Mouse (Mus musculus) brain, embryonic 14.5 days (tissue): Measurements from ENCODE around the gene Mgat4b. TPM values are rescaled to one million over a fixed set of nuclear protein-coding genes. Genes with fewer than 3 reads are reported as not detected.
"Not testable (repeated sequence)": the region's sequence is repeated elsewhere in the genome, so short reads cannot be mapped to it uniquely, and the experiment has no call there.

Experiments
- DNase-seq: peaks from one replicate; pipeline ENCODE4 v3.0.0-alpha.2; 2011; ENCODE audit warnings: low read depth
- CTCF ChIP-seq: fragments of 200-500 bp; IDR thresholded peaks from 2 replicates; pipeline ENCODE4 v1.5.1; 2012; ENCODE audit warnings: inconsistent platforms, mild to moderate bottlenecking, moderate library complexity, borderline replicate concordance; ENCODE audit not compliant: insufficient read depth, insufficient read length; ENCODE audit errors: extremely low read depth
- POLR2A ChIP-seq: fragments of 200-500 bp; IDR thresholded peaks from 2 replicates; pipeline ENCODE4 v1.6.1; 2012; ENCODE audit warnings: mild to moderate bottlenecking, inconsistent platforms, borderline replicate concordance; ENCODE audit not compliant: poor library complexity, insufficient read depth, insufficient read length, severe bottlenecking; ENCODE audit errors: extremely low read depth
- polyA plus RNA-seq: library from polyadenylated mRNA; depleted of rRNA; stranded (reverse); fragments of >200 nt; gene quantifications from 2 replicates; pipeline ENCODE4 v1.2.3, GENCODE M21; 2012; rRNA removed

Gene Mgat4b
- 78.9 and 97.1 TPM in 2 replicates for polyA plus RNA-seq

DNA sequence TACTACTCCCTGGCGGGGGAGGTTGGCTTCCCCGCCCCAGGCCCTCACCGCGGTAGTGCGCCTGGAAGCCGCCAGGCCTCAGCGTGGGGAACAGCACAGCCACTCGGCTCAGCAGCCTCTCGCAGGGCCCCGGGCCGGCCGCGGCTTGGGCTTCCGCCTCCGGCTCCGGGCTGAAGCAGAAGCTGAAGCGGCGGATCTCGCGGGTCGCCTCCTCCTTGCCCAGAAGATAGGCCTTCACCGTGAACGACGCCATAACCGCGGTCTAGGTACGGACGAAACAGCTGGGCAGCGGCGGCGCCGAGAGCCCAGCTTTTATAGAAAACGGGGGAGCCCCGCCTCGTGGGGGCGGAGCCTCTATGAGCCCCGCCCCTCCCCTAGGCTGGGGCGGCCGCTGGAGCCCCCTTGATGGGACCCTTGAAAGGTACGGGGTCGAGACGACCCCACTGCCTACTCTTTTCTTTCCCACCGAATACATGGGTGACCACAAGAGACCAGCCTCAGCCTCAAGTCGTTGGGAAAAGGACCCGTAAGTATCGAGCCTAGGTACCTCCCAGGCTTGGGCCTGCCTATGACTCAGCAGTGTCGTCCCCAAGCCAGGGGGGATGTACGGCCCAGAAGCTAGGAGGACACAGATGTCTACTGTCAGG lies at the start of gene Mgat4b, which contains the start of gene Sqstm1:
TSS of gene Mgat4b (plus strand) at position 386 of the 647 bp plus-strand sequence.
TSS of gene Sqstm1 (minus strand) at position 323 of the 647 bp plus-strand sequence.
- TF ChIP-seq POLR2A (peak; percentile 69; the same call in 1 of the 2 replicates), CTCF (no peak)
- peak; percentile 86 for DNase-seq

DNA sequence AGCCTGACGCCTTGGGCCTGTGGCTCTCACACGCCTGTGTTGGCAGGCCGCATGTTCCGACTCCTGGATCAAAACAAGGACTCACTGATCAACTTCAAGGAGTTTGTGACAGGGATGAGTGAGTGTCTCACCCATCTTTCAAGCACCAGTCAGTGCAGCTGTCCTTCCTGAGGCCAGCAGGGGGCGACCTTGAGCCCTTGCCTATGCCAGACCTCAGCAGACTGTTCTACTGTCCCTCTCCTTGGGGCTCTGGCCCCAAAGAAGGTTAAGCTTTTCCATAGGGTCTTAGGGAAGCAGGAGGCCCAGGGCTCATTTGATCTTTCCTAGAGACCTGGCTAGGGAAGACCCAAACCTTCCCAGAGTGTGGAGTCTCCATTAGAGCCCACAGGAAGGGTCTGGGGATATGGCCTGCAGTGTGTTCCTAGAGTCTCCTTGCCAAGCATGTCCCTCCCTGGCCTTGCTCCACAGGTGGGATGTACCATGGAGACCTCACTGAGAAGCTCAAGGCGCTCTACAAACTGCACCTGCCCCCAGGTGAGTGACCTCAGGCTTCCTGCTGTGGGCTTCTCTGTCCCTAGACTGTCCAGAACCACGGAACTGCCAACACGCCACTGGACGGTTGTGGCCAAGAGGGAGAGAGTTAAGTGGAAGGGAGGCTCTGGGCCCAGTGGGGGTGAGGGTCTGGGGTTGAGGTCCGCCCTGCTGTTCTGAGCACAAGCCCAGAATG lies 48.9 kb upstream of the Mgat4b start:
- DNase-seq, result peak; percentile 74
- TF ChIP-seq CTCF, result peak; percentile 98
- TF ChIP-seq POLR2A, result no peak

GRCm38 (mm10) chr11:50162338-50163050 lies 48.2 kb upstream of the Mgat4b start:
- TF ChIP-seq CTCF, result no peak
- TF ChIP-seq POLR2A, result no peak
- DNase-seq, result no peak

DNA sequence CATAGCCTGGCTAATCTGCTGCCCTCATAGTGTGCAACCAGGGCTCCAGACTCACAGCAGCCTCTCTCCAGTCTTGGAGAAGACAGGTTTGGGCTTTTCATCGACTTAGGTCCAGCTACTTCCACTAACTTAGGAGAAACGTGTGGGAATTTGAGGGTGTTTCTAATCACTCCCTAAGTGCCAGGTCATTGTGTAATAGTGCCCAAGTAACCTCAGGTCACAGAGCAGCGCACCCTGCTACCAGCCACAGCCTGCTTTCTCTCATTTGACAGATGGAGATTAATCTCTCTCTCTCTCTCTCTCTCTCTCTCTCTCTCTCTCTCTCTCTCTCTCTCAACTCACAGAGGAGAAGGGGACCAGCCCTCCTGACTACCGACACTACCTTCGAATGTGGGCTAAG lies 42.3 kb upstream of the Mgat4b start:
- no peak for TF ChIP-seq POLR2A
- no peak for TF ChIP-seq CTCF
- DNase-seq, result no peak

- DNase-seq, result not testable (repeated sequence)
Measured at GRCm38 (mm10) chr11:50174111-50174729, 36.5 kb upstream of the Mgat4b start, which contains the start of gene Mrnip. Gene Mrnip (plus strand): TSS chr11:50174444.

DNA sequence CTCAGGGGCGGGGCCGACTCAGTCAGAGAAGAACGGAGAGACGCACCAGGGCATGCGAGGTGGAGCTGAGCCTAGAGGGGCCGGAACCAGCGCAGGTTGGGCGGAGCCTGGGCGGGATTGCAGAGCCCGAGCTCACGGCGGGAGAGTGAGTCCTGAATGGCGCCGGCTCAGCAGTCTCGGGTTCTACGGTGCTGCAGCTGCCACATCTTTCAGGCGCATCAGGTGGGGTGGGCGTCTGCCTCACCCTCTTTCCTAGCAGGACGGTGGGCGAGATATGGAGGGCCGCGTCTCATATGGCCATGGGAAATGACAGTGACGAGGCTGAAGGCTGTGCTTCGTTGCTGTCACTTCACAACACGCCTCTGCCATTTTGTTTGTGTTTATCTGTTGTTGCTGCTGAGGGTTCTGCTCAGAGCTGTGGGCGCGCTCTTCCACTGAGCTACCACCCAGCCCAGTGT lies 35.9 kb upstream of the Mgat4b start:
- TF ChIP-seq POLR2A, result peak; percentile 83; the same call in 1 of the 2 replicates
- no peak for TF ChIP-seq CTCF
- peak; percentile 100 for DNase-seq

DNA sequence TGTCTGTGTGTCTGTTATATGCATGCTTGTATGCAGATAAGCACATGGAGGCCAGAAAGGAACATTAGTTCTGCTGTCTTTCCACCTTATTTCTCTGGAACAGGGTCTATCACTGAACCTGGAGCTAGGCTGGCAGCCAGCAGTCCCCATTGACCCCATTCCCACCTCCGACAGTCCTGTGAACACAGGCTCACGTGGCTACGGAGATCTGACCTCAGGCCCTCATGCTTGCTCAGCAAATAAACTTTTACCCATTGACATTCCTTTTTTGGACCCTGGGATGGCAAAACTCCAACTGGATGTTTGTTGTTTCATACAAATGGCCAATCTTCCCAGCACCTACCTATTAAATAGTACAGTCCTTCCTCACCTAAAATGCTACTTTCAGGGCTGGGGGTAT lies 34.3 kb upstream of the Mgat4b start:
- TF ChIP-seq POLR2A (no peak), CTCF (no peak)

DNA sequence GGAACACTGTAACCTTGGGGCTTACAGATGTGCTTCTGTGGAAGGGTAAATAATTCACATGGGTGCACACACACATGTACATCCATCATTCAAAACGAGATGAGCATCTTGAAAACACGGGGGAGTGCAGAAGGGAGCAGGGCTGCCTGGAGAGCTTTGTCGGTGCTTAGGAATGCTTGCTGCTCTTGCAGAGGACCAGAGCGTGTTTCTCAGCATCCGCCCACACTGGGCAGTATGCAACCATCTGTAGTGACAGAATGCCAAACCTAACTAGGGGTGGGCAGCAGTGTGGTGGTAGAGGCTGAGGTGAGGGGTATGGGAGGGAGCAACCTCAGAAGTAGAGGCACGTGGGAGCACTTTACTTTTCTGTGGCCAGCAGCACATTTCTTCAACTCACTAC lies 33.6 kb upstream of the Mgat4b start:
- no peak for DNase-seq
- TF ChIP-seq CTCF (no peak), POLR2A (no peak)

More for the DNA sequence above, 34.3 kb upstream of the Mgat4b start:
- DNase-seq, result no peak

DNA sequence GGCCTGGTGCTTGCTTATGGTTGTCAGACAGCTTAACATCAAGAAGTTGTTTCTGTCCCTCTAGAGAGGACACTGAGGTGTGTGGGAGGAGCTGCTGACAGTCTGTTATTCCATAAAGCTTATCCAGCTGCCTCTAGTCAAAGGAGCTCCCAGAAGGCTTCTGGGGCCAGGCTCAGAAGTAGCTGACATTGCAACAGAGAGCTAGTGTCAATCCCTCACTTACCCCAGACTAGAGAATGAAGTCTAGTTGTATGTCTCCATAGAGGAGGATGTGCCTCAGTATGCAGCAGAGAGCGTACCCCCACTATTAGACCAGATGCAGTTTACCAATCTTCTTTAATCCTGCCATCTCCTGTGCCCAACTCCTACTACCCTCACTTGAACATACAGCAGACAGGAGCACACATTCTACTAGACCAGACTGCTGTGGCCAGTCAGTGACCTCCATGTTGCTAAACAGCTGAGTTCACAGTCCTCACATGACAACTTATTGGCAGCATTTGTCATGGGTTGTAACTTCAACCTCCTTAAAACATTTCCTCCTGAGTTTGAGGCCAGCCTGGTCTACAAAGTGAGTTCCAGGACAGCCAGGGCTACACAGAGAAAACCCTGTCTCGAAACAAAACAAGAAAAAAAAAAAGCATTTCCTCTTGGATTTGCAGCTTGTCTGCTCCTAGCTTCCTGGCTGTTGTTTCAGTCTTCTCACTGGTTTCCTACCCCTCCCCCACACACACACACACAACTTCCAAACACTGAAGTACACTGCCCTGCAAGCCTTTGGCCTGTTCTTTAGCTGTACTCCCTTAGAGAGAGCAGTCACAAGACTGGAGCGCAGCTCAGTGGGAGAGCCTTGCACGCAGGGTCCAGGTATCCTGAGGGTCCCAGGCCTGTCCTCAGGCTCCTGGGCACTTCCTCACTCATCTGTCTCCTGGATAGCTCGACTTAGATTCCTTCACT lies 31.9 kb upstream of the Mgat4b start:
- no peak for TF ChIP-seq CTCF
- TF ChIP-seq POLR2A, result no peak
- DNase-seq, result no peak

DNA sequence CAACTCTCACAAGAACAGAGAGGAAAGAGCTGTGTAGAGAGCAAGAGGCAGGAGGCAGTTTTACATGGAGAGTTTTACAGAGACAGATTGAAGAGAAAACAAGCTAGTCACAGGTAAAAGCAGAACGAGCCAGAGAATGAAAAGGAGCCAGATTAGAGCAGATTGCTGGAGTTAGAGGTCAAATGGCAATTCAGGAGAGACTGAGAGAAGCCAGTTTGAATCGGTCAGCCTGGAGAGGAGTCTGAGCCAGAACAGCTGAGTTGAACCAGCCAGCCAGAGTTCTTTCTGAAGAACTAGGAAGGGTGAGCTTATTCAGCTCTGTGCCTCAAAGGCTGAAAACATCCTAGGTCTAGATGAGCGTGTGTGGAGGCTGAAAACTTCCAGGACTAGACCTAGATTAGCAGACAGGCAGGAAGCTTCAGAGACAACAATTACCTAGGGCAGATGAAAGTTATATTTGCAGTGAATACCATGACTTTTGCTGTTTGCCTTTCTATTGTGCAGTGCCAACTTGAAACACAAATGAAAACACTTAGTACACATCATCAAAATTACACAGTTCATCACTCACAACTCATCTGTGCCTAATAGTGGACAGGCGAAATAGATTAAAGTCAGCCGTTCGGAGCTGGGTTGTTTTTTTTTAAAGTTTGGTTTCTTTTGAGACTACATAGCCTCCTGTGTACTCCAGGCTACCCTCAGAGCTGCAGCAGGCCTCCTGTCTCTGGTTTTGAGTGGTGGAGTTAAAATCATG lies 30.0 kb upstream of the Mgat4b start:
- DNase-seq, result no peak

DNA sequence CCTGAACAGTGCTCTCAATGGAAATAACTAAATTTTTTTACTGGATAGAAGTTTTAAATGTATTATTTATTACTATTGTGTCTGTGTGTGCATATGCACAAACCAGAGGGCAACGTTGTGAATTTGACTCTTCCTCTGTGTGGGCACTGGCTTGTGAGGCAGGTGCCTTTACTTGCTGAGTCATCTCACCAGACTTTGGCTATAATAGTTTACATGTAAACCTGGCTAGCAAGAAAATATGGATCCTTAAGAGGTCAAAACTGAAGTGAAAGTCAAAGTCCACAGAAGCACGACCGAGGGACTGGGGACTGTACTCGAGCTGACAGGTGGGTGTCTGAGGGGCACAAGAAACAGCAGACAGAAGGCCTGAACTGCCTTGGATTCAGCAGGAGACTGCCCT lies 28.0 kb upstream of the Mgat4b start:
- DNase-seq, result no peak
- TF ChIP-seq CTCF (no peak), POLR2A (no peak)

More for the DNA sequence above, 30.0 kb upstream of the Mgat4b start:
- TF ChIP-seq CTCF, result no peak
- TF ChIP-seq POLR2A, result no peak
